Mouse (Mus musculus) thymus, postnatal 10 days (tissue): Measurements from ENCODE around the gene Tbc1d12.
"Not testable (repeated sequence)": the region's sequence is repeated elsewhere in the genome, so short reads cannot be mapped to it uniquely, and the experiment has no call there.

ENCODE experiments used
- DNase-seq, 2 experiments: peaks; one replicate each; pipeline ENCODE4 v3.0.0; 2021; ENCODE audit warnings: low spot score in 2 of 2

The Tbc1d12 gene

DNA sequence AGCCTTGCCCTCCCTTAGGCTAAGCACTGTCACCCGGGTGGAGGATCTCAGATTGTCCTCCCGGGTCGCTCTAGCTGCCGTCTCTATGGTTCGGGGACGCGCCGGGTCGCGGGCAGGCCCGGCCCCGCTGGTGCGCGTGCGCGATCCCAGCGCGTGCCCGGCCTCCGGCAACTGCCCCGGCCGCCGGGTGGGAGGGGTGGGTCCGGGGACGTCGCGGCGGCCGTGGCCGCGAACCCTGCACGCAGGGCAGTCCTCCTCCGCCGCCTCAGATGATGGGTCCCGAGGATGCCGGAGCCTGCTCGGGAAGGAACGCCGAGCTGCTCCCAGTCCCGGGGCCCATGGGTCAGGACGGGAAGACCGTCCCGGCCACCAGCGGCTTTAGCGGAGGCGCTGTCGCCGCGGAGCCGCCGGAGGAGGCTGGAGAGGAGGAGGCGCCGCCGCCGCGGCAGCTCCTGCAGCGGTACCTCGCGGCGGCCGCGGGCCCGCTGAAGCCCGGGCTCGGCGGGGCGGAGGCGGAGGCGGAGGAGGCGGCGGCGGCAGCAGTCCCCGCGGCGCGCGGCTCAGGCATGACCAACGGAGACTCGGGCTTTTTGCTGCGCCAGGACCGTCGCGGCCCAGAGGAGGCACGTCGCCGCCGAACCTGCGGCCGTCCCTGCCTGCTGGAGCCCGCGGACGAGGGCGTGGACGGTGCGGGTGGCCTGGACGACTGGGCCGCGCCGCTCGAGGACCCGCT, at the start of gene Tbc1d12:
Tbc1d12 (plus strand) TSS at position 142 of the 733 bp plus-strand sequence.
- peak; percentile 52 to 79 for DNase-seq

DNA sequence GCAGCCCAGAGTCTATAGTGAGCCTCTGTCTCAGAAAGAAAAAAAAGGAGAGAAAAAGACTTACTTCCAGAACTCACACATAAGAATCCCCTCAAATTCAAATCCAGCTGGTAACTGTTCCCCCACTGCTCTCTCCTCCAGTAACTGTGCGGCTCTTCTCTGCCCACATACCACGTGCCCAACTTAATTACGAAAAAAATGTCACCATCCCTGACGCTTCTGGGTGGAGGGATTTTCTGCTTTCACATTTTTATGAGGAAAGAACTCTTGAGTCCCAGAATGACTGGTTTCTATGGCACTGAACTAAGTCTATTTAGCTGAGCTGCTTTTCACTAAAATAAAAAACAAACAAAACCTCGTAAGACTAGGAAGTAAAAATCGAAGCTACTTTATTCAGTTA, 48.6 kb upstream of the Tbc1d12 start:
- DNase-seq, result no peak

DNA sequence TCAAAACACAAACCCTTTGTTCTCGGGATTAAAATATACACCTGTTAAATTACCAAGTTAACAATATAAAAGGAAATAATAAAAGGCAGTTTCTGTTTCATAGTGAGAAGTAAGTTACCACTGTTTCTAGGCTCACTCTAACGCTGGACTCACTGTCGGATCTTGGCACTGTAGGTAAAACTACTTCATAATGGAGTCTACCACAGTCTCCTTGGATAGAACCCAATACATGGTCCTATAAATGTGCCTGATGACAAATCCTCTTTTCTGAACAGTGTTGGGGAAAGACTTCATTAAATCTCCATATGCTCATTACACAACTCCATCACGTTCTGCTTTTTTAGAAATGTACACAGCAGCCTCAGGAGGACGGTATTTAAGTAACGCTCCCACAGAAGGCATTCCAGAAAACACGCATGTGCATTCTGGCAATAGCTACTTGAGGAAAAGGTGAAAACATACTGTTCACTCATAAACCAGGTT, 42.8 kb upstream of the Tbc1d12 start:
- no peak for DNase-seq

GRCm38 (mm10) chr19:38796546-38796945, 39.8 kb upstream of the Tbc1d12 start:
- DNase-seq, result no peak

DNA sequence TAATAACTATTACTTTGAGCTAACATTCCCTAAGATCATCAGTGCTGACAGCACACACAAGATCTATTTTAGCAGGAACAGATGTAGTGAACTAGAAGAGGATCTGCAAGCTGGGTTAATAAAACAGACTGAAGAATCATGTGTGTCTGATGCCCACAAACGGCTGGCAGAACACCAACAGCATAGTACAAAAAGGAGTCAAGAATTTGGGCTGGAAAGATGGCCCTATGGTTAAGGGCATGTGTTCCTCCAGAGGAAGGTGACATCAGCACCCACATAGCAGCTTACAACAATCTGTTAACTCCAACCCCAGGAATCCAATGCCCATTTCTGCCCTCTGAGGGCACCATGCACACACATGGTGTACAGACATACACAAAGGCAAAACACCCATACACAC, 38.1 kb upstream of the Tbc1d12 start:
- DNase-seq, result no peak

DNA sequence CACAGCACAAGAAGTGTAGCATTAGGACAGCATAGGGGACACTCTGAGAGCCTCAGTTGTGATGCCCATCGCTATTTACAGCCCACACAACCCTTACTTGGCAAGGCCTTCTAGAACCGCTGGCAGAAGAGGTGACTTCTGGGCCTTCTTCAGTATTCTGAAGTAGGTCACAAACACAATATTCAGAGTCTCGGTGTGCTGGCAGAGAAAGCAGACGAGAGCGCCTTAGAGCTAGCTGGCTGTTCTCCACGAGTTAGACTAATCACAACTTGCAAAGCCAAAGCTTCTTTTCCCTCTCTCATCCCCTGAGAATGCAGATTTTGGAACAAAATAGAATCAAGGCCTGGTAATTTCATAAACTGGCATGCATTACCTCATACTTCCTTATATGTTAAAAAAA, 37.6 kb upstream of the Tbc1d12 start:
- DNase-seq, result no peak

GRCm38 (mm10) chr19:38818191-38818590, 18.2 kb upstream of the Tbc1d12 start:
- DNase-seq, result no peak

GRCm38 (mm10) chr19:38818766-38819426, 17.5 kb upstream of the Tbc1d12 start, which contains the start of gene Noc3l:
Gene Noc3l (minus strand): TSS chr19:38819237.
- DNase-seq, result peak; percentile 84 to 95

GRCm38 (mm10) chr19:38819427-38819802, 17.0 kb upstream of the Tbc1d12 start:
- no peak for DNase-seq

GRCm38 (mm10) chr19:38820186-38820804, 16.1 kb upstream of the Tbc1d12 start:
- DNase-seq, result no peak

DNA sequence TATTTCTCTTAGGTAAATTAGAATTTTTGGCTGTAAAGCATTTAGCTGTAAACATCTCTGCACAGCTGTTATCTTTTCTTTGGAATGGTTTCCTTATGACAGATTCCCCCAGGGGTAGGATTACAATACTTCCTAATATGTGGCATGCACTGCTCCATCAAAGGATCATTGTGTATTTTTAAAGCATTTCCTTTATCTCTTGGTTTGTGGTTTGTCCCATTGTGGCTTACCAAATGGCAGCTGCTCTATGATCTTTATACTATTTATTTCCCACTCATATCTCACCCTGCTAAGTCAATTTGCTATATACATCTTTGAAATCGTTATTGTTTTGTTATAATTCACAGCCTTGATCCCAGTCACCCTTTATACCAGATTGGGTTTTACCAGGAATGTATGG, 3.2 kb upstream of the Tbc1d12 start:
- DNase-seq, result no peak

DNA sequence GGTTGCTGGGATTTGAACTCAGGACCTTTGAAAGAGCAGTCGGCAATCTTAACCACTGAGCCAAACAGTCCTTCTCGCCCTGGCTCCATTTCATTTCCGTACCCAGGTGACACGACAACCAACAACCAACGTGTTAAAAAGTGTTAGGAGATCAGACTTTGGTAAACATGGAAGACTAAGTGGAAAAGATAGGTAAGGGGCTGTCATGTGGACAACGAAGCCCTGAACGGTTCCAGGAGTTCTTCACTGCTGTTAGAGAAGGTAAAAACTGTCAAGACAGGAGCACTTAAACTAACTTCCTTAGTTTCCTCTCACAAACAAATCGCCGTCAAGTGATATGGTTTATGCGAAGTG, 318 bp upstream of the Tbc1d12 start:
- no peak for DNase-seq

- peak in 1 of 2 experiments; percentile 20 for DNase-seq
Observed at GRCm38 (mm10) chr19:38837171-38837641, 827 bp downstream of the Tbc1d12 start.

DNA sequence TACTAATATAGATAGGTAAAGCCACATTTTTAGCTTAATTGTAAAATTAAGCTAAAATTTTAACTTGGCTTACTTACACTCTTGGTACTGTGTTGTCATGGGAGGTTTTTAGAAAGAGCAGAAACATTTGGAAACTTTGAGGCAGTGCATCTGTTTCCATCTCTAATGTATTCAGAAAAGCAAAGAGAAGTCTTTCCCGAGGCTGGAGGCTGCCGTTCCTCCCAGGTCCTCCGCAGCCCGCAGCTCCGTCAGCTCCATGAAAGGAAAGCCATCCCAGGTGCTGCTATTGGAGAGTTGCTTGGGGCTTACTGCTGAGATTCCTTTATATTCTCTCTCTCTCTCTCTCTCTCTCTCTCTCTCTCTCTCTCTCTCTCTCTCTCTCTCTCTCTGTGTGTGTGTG, 8.4 kb downstream of the Tbc1d12 start:
- no peak for DNase-seq

GRCm38 (mm10) chr19:38846373-38846772, 10.0 kb downstream of the Tbc1d12 start:
- no peak for DNase-seq

GRCm38 (mm10) chr19:38858224-38858623, 21.8 kb downstream of the Tbc1d12 start:
- no peak for DNase-seq

DNA sequence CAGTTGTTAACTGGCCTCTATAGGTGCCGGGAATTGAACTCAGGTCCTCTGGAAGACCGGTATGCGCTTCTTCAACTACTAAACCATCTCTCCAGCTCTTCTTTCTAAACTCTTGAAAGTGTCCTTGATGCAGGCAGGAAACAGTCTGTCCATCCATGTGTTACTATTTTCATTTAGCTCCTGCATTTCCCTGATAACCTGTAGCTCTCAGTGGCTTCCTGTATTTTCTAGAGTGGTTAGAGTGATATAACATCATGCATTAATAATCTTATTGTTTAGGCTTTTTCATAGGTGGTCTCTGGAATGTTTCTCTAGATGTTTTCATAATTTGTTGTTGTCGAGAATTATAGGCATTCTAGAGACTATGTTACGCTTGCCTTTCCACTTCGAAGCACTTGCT, 26.1 kb downstream of the Tbc1d12 start:
- DNase-seq, result no peak

DNA sequence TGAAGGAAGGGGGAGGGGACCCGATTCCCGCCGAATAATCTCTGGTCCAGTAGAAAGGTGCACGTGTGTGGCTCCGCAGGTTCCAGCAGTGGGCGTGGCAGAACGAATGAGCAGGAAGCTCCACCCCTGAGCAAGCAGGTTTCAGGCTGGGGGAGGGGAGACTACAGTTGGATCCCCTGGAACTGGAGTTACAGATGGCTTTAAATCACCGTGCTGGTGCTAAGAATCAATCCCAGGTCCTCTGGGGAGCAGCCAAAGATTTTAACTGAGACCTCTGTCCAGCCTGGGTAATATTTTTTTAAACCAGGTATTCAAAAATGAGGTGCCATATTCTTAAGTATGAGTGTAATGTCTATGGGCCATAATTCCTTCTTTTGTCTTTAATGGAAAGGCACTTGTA, 38.4 kb downstream of the Tbc1d12 start:
- not testable (repeated sequence) for DNase-seq

DNA sequence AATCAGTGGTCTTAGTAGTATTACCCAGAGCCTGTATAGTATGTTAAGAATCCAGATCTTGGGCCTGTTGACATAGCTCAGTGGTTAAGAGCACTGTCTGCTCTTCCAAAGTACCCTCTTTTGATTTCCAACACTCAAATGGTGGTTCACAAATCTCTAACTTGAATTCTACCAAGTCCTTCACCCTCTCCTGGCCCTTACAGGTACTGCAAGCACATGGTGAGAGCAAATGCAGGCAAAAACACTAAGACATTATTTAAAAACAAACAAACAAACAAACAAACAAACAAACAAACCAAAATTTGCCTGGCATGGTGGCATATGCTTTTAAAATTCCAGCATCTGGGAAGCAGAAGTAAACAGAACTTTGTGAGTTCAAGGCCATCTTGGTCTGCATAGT, 43.9 kb downstream of the Tbc1d12 start:
- DNase-seq, result no peak

- no peak for DNase-seq
Observed at GRCm38 (mm10) chr19:38901146-38902135, 65.1 kb downstream of the Tbc1d12 start.

DNA sequence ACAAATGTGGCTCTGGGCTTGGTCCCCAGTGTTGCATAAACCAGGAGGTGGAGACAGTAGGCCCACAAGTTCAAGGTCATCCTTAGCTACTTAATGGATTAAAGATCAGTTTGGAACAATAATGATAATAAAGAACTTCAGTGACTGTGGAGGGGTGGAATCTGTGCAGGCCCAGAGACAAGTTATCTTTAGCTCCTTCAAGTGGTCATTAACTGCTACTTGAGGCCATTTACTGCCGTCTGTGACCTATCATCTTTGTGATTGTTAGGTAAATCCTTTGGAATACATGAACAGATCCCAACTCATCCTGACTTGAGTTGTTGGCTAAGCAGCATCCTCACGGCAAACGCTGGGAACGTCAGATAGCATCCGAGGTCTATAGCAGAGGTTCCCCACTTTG, 66.1 kb downstream of the Tbc1d12 start:
- DNase-seq, result no peak

DNA sequence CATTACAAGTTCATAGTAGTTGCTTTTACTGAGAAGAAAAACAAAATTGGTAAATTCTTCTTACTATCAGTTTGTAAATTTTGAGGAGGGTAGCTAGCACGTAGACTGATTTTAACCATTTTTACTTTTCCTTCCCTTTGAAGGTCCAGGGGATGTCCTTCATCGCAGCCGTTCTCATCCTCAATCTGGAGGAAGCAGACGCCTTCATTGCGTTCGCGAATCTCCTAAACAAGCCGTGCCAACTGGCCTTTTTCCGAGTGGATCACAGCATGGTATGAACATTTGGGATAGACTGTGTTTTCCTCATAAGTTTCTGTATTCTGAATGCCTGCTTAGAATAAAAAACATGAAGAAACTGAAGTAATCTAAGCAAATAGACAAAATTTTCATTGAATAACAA, 77.4 kb downstream of the Tbc1d12 start:
- DNase-seq, result no peak
